14 mouse cellular contexts compared by ENCODE assay signal in genomic region chr19:56980803-56981202, GRCm38 (mm10). TPM values are rescaled to one million over a fixed set of nuclear protein-coding genes. Genes with fewer than 3 reads are reported as not detected.
A peak's percentile ranks its signal among the peaks of the same experiment; 100 is the strongest.
DNase-seq lines count a peak whose midpoint lies in the region; ATAC-seq and TF ChIP-seq lines count a peak whose summit lies in the region.
"Had no signal": no experiment of that assay in that cellular context is flagged by ENCODE, and none has a peak within 500 bp of the region (broad histone marks: within the 10 kb centered on the region; RNA-seq: fewer than 3 reads in every experiment).

No protein-coding gene starts in this region.

- no peak overlapping the region for H3K4me2 ChIP-seq in kidney, embryonic 14.5 days (replicated peaks; ENCODE audit: low read depth, low read length)
- H3K4me2 ChIP-seq in stomach, embryonic 15.5 days = no peak overlapping the region
- H3K4me2 ChIP-seq: embryonic facial prominence, embryonic 12.5 days; forebrain, embryonic 12.5 days; lung, embryonic 15.5 days had no signal

- WGBS in kidney, adult 2 months = 81% methylated on average over 2 of the region's 2 CpGs
- WGBS in kidney, embryonic 14.5 days = 96% methylated on average over 2 of the region's 2 CpGs
- 81% methylated on average over 2 of the region's 2 CpGs for WGBS in stomach, embryonic 15.5 days

- no peak for TF ChIP-seq CTCF in kidney, adult 2 months (conservative IDR thresholded peaks at IDR 0.05; ENCODE audit: insufficient read depth, insufficient read length, low read depth, low read length)

- ATAC-seq in frontal cortex, adult (ENCODE audit: low TSS enrichment) = peak; percentile 84
- ATAC-seq in kidney, embryonic 14.5 days (ENCODE audit: low FRiP score, low TSS enrichment) = no peak
- no peak for ATAC-seq in stomach, embryonic 15.5 days (ENCODE audit: insufficient read depth, low FRiP score, low read depth)
- ATAC-seq: CD4-positive, CD25-positive, alpha-beta regulatory T cell, adult 4 months; hindbrain, postnatal 0 days had no signal

- no peak overlapping the region for H3K9ac ChIP-seq in kidney, embryonic 14.5 days (ENCODE audit: low read depth, low read length)
- no peak overlapping the region for H3K9ac ChIP-seq in stomach, embryonic 15.5 days
- H3K9ac ChIP-seq: embryonic facial prominence, embryonic 12.5 days; forebrain, embryonic 12.5 days; lung, embryonic 15.5 days had no signal

- no peaks in the 10 kb centered on the region for H3K9me3 ChIP-seq in kidney, embryonic 14.5 days (ENCODE audit: control insufficient read depth, low read length)
- no peaks in the 10 kb centered on the region for H3K9me3 ChIP-seq in stomach, embryonic 15.5 days
- H3K9me3 ChIP-seq: embryonic facial prominence, embryonic 12.5 days; forebrain, embryonic 12.5 days; lung, embryonic 15.5 days; megakaryocyte, embryonic 14.5 days had no signal

- H3K27me3 ChIP-seq in kidney, adult 2 months (replicated peaks; ENCODE audit: control insufficient read depth, insufficient read depth, low read length) = no peaks in the 10 kb centered on the region
- no peaks in the 10 kb centered on the region for H3K27me3 ChIP-seq in kidney, embryonic 14.5 days (ENCODE audit: control insufficient read depth, insufficient read depth, low read length)
- no peaks in the 10 kb centered on the region for H3K27me3 ChIP-seq in stomach, embryonic 15.5 days (replicated peaks)
- H3K27me3 ChIP-seq: embryonic facial prominence, embryonic 12.5 days; forebrain, embryonic 12.5 days; lung, embryonic 15.5 days had no signal

- H3K36me3 ChIP-seq in kidney, adult 2 months (ENCODE audit: control insufficient read depth, insufficient read depth, low read length) = no peaks in the 10 kb centered on the region
- no peaks in the 10 kb centered on the region for H3K36me3 ChIP-seq in kidney, embryonic 14.5 days (ENCODE audit: control insufficient read depth, insufficient read depth, low read length)
- H3K36me3 ChIP-seq in stomach, embryonic 15.5 days = no peaks in the 10 kb centered on the region
- H3K36me3 ChIP-seq: embryonic facial prominence, embryonic 12.5 days; forebrain, embryonic 12.5 days; lung, embryonic 15.5 days had no signal

- peaks cover 23% of the 10 kb centered on the region for H3K4me1 ChIP-seq in kidney, adult 2 months (ENCODE audit: control insufficient read depth, insufficient read depth, low read length)
- H3K4me1 ChIP-seq in kidney, embryonic 14.5 days (ENCODE audit: control insufficient read depth, insufficient read depth, low read length) = peaks cover 15% of the 10 kb centered on the region; the same call in 1 of the 2 replicates
- H3K4me1 ChIP-seq in stomach, embryonic 15.5 days = peaks cover 17% of the 10 kb centered on the region; the same call in 1 of the 2 replicates
- H3K4me1 ChIP-seq: embryonic facial prominence, embryonic 12.5 days; megakaryocyte, embryonic 14.5 days had no signal

- no peak for DNase-seq in frontal cortex, postnatal 25 days (ENCODE audit: low spot score in 2 of 2)
- DNase-seq in kidney, adult 2 months = peak; percentile 92
- DNase-seq in cerebellum, postnatal 25 days = peak; percentile 63 to 68
- no peak for DNase-seq in layer of hippocampus, adult 8-10 months (ENCODE audit: low spot score in 2 of 2)
- DNase-seq: gastrocnemius, postnatal 25 days had no signal

- peak overlapping the region; percentile 77 for H3K27ac ChIP-seq in kidney, adult 2 months (ENCODE audit: insufficient read depth, low read depth, low read length)
- no peak overlapping the region for H3K27ac ChIP-seq in kidney, embryonic 14.5 days (ENCODE audit: low read depth, low read length)
- H3K27ac ChIP-seq in stomach, embryonic 15.5 days = peak overlapping the region; percentile 59; the same call in 1 of the 2 replicates
- H3K27ac ChIP-seq: embryonic facial prominence, embryonic 12.5 days; forebrain, embryonic 12.5 days; hindbrain, postnatal 0 days; lung, embryonic 15.5 days had no signal

- H3K4me3 ChIP-seq in kidney, adult 2 months (ENCODE audit: insufficient read depth, low read depth, low read length) = no peak overlapping the region
- H3K4me3 ChIP-seq in kidney, embryonic 14.5 days (ENCODE audit: low read length) = no peak overlapping the region
- no peak overlapping the region for H3K4me3 ChIP-seq in stomach, embryonic 15.5 days (replicated peaks)
- H3K4me3 ChIP-seq: embryonic facial prominence, embryonic 12.5 days; forebrain, embryonic 12.5 days; lung, embryonic 15.5 days had no signal

- TF ChIP-seq POLR2A in kidney, adult 2 months (IDR thresholded peaks at IDR 0.05; ENCODE audit: low read depth, low read length) = no peak

RNA-seq across cellular contexts. Expression of gene Afap1l2, which starts 27.2 kb away (rescaled TPM):
- 9.2 and 10.1 TPM in 2 replicates for polyA plus RNA-seq in kidney, adult 2 months (2012; rRNA removed)
- 9.0 and 12.5 TPM in 2 replicates for polyA plus RNA-seq in kidney, embryonic 14.5 days (2014; fragmentation: Nextera tagmentation; extraction: Ambion mirVana)
- polyA plus RNA-seq in stomach, embryonic 15.5 days (2015; fragmentation: Nextera tagmentation; extraction: Ambion mirVana) = 21.2 and 21.7 TPM in 2 replicates
- 10 to 100 TPM; 10.1 to 13.6 (median 12.0) TPM for total RNA-seq in layer of hippocampus, adult 8-10 months (2022)
- polyA plus RNA-seq: CD4-positive, CD25-positive, alpha-beta regulatory T cell, adult 4 months had no signal

Comparison
In these comparisons a context has a peak if more than half of its experiments do, and no peak if none do; other contexts are left out.
1. DNase-seq: peak in kidney, adult 2 months (single experiment) and cerebellum, postnatal 25 days (2 of 2); none in frontal cortex, postnatal 25 days (0 of 2) and layer of hippocampus, adult 8-10 months (0 of 2).